Mouse (Mus musculus): ENCODE measurements around the gene Fa2h. TPM values are rescaled to one million over a fixed set of nuclear protein-coding genes. Genes with fewer than 3 reads are reported as not detected.

The Fa2h gene
- total RNA-seq, 2 experiments from 2014 or later = 1.4 to 1.8 TPM

DNA sequence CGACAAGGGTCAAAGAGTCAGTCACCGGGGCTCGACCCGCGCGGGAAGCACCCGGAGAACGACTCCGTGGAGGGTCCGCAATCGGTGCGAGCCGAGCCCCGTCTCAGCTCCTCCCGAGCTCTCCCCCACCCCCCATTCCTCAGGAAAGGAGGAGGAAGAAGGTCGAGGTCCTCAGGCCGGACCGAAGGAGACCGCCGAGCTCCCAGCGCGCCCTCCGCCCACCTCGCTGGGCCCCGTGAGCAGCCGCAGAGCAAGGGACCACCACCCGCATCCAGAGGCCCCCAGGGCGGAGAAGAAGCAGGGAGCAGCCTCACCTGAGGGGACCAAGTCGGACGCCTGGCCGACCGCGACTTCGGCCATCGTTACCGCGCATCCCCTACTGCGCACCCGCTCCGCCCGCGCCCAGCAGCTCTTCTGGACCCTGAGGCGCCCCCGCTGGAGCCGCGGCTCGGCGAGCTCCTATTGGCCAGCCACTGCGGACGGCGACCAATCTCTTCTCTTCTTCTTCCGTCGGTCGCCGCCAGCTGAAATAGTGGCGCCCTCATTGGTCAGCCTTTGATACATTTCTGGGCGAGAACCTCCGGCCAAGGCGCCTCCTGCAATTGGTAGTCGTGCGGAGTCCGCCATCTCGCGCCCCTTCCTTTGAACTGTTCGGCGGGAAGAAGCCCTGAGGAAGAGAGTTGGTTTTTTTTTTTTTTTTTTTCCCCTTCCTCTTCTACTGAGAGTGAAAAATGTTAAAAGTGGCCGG is 93.6 kb downstream of the Fa2h start, which contains the start of gene Rfwd3:
Gene Rfwd3, minus strand, starts transcription at position 402 of the 748 bp plus-strand sequence.
- DNase-seq = peak; percentile 98

GRCm38 (mm10) chr8:111299363-111299820 is 94.2 kb downstream of the Fa2h start:
- DNase-seq = peak; percentile 25

GRCm38 (mm10) chr8:111298011-111298410 is 95.6 kb downstream of the Fa2h start:
- DNase-seq = no peak

Other genes with a start within 250 kb of the Fa2h start
- 10 to 100 TPM; 32.9 to 36.1 TPM for gene Glg1, start 134.6 kb downstream of the Fa2h start, total RNA-seq (2021)
- gene Rfwd3, start 93.6 kb downstream of the Fa2h start, total RNA-seq (2021) = 1 to 10 TPM; 4.3 to 4.4 TPM
- 1 to 10 TPM in 1 of 2 experiments, under 1 TPM in 1; 0.97 to 1.2 TPM for gene Mlkl, start 55.6 kb downstream of the Fa2h start, total RNA-seq (2021)
- 1 to 10 TPM; 6.5 to 8.5 TPM for gene Wdr59, start 128.3 kb upstream of the Fa2h start, total RNA-seq (2021)
- gene Znrf1, start 142.3 kb upstream of the Fa2h start, total RNA-seq (2021) = 10 to 100 TPM; 49.9 to 57.5 TPM
- gene Ldhd, start 236.6 kb upstream of the Fa2h start, total RNA-seq (2021) = 10 to 100 TPM; 31.7 to 33.6 TPM
- 1 to 10 TPM; 5.3 to 6.8 TPM for gene Zfp1, start 249.6 kb upstream of the Fa2h start, total RNA-seq (2021)